Mouse (Mus musculus) midbrain, embryonic 14.5 days (tissue): ENCODE measurements at regions not wholly inside any gene's neighbourhood (a gene's known extent, or its start where the extent isn't known, plus 50 kb on each side); places are given as distances from the start of the nearest gene placed in this dataset.
"Not testable (repeated sequence)": the region's sequence is repeated elsewhere in the genome, so short reads cannot be mapped to it uniquely, and the experiment has no call there.

Experiments used
- ATAC-seq: fragments of 200-750 bp; cut with Nextera tagmentation; 2 replicates; pipeline ENCODE4 v1.8.0; 2017; ENCODE audit warnings: moderate number of reproducible peaks, moderate library complexity; ENCODE audit not compliant: low FRiP score, low TSS enrichment
- DNase-seq: peaks from one replicate; pipeline ENCODE4 v3.0.0-alpha.2; 2015
- H3K27ac ChIP-seq: fragments of 300-500 bp; sonication (generic); replicated peaks from 2 replicates; pipeline ENCODE4 v1.5.1; 2014; ENCODE audit warnings: mild to moderate bottlenecking, low read depth, low read length, moderate library complexity
- H3K27me3 ChIP-seq: fragments of 300-500 bp; sonication (generic); 2 replicates; pipeline ENCODE4 v1.6.1; 2014; ENCODE audit warnings: low read length, control low read depth, mixed read lengths; ENCODE audit not compliant: control insufficient read depth, insufficient read depth
- H3K36me3 ChIP-seq: fragments of 300-500 bp; sonication (generic); 2 replicates; pipeline ENCODE4 v1.6.1; 2014; ENCODE audit warnings: low read length, control low read depth; ENCODE audit not compliant: control insufficient read depth, insufficient read depth
- H3K4me1 ChIP-seq: fragments of 300-500 bp; sonication (generic); 2 replicates; pipeline ENCODE4 v1.6.1; 2014; ENCODE audit warnings: mild to moderate bottlenecking, antibody characterized with exemption, low read length, control low read depth; ENCODE audit not compliant: control insufficient read depth, insufficient read depth
- H3K4me2 ChIP-seq: fragments of 300-500 bp; sonication (generic); 2 replicates; pipeline ENCODE4 v1.6.1; 2014; ENCODE audit warnings: mild to moderate bottlenecking, low read length, moderate library complexity
- H3K4me3 ChIP-seq: fragments of 300-500 bp; sonication (generic); replicated peaks from 2 replicates; pipeline ENCODE4 v1.5.1; 2014; ENCODE audit warnings: low read depth, low read length
- H3K9ac ChIP-seq: fragments of 300-500 bp; sonication (generic); replicated peaks from 2 replicates; pipeline ENCODE4 v1.6.1; 2014; ENCODE audit warnings: mild to moderate bottlenecking, low read length, moderate library complexity
- H3K9me3 ChIP-seq: fragments of 300-500 bp; sonication (generic); 2 replicates; pipeline ENCODE4 v1.6.1; 2016; ENCODE audit warnings: low read length, control low read depth, mixed read lengths; ENCODE audit not compliant: control insufficient read depth
- WGBS: fragments of 180-500 bp; shearing (Covaris S2); extraction: QIAGEN DNeasy Blood & Tissue Kit; methylation state at CpG from one replicate; pipeline ENCODE4 v1.1.7; 2014; 5-methylcytosine and 5-hydroxymethylcytosine counted together

- H3K27ac ChIP-seq, result peak overlapping the region; percentile 79
Observed at GRCm38 (mm10) chr10:91447974-91448703, 267.0 kb upstream of the Tmpo start.

GRCm38 (mm10) chr10:91443321-91443720, 262.2 kb upstream of the Tmpo start:
- Histone ChIP-seq H3K4me3 (no peak overlapping the region), H3K9me3 (no peaks in the 10 kb centered on the region), H3K27me3 (no peaks in the 10 kb centered on the region), H3K36me3 (no peaks in the 10 kb centered on the region), H3K4me1 (peaks cover 8% of the 10 kb centered on the region), H3K9ac (no peak overlapping the region), H3K4me2 (no peak overlapping the region), H3K27ac (no peak overlapping the region)
- WGBS, result 84% methylated on average over 2 of the region's 2 CpGs
- DNase-seq (no peak), ATAC-seq (no peak)

More at GRCm38 (mm10) chr10:91447974-91448703, 267.0 kb upstream of the Tmpo start:
- 6% methylated on average over 10 of the region's 10 CpGs for WGBS
- H3K9ac ChIP-seq, result no peak overlapping the region
- H3K4me3 ChIP-seq, result no peak overlapping the region
- no peaks in the 10 kb centered on the region for H3K9me3 ChIP-seq
- peak; percentile 82; the same call in 1 of the 2 replicates for ATAC-seq
- no peaks in the 10 kb centered on the region for H3K27me3 ChIP-seq
- DNase-seq, result peak; percentile 88
- H3K4me2 ChIP-seq, result 0 out of 2 replicates have a peak overlapping the region, but pooled peaks have one; percentile 2
- peaks cover 14% of the 10 kb centered on the region for H3K4me1 ChIP-seq
- H3K36me3 ChIP-seq, result no peaks in the 10 kb centered on the region

- WGBS, result 80% methylated on average over 3 of the region's 3 CpGs
- DNase-seq (no peak), ATAC-seq (no peak)
- no peaks in the 10 kb centered on the region for H3K9me3 ChIP-seq
- H3K27me3 ChIP-seq, result no peaks in the 10 kb centered on the region
- no peaks in the 10 kb centered on the region for H3K36me3 ChIP-seq
- H3K9ac ChIP-seq, result no peak overlapping the region
- H3K4me3 ChIP-seq, result no peak overlapping the region
- H3K4me1 ChIP-seq, result 0 out of 2 replicates have a peak, but pooled peaks cover 8% of the 10 kb centered on the region
- no peak overlapping the region for H3K27ac ChIP-seq
- no peak overlapping the region for H3K4me2 ChIP-seq
Observed at GRCm38 (mm10) chr10:91440051-91440450, 258.9 kb upstream of the Tmpo start.

- Histone ChIP-seq H3K9ac (no peak overlapping the region), H3K4me3 (no peak overlapping the region), H3K4me2 (no peak overlapping the region), H3K9me3 (no peaks in the 10 kb centered on the region), H3K27me3 (no peaks in the 10 kb centered on the region), H3K27ac (no peak overlapping the region), H3K4me1 (0 out of 2 replicates have a peak, but pooled peaks cover 8% of the 10 kb centered on the region), H3K36me3 (no peaks in the 10 kb centered on the region)
- 69% methylated on average over 5 of the region's 5 CpGs for WGBS
- ATAC-seq (no peak), DNase-seq (no peak)
Observed at GRCm38 (mm10) chr10:91437917-91438316, 256.8 kb upstream of the Tmpo start.

- no peak overlapping the region; the same call in 1 of the 2 replicates for H3K27ac ChIP-seq
- no peak overlapping the region for H3K4me2 ChIP-seq
- H3K36me3 ChIP-seq, result no peaks in the 10 kb centered on the region
- DNase-seq (no peak), ATAC-seq (no peak)
- H3K4me3 ChIP-seq, result no peak overlapping the region
- no peaks in the 10 kb centered on the region for H3K9me3 ChIP-seq
- 40% methylated on average over 9 of the region's 9 CpGs for WGBS
- 0 out of 2 replicates have a peak, but pooled peaks cover 8% of the 10 kb centered on the region for H3K4me1 ChIP-seq
- no peak overlapping the region for H3K9ac ChIP-seq
- H3K27me3 ChIP-seq, result no peaks in the 10 kb centered on the region
Observed at GRCm38 (mm10) chr10:91436091-91436569, 255.0 kb upstream of the Tmpo start.

GRCm38 (mm10) chr10:91430281-91430680, 249.2 kb upstream of the Tmpo start:
- no peak overlapping the region for H3K9ac ChIP-seq
- H3K9me3 ChIP-seq, result no peaks in the 10 kb centered on the region
- no peak overlapping the region for H3K4me3 ChIP-seq
- WGBS, result 15% methylated on average over 5 of the region's 5 CpGs
- H3K36me3 ChIP-seq, result no peaks in the 10 kb centered on the region
- H3K27ac ChIP-seq, result no peak overlapping the region
- no peaks in the 10 kb centered on the region for H3K27me3 ChIP-seq
- no peak for ATAC-seq
- no peak overlapping the region for H3K4me2 ChIP-seq
- H3K4me1 ChIP-seq, result peaks cover 6% of the 10 kb centered on the region; the same call in 1 of the 2 replicates
- peak; percentile 55 for DNase-seq

- no peaks in the 10 kb centered on the region for H3K36me3 ChIP-seq
- ATAC-seq (no peak), DNase-seq (no peak)
- WGBS, result 94% methylated on average over 3 of the region's 3 CpGs
- H3K4me2 ChIP-seq, result no peak overlapping the region
- no peak overlapping the region for H3K27ac ChIP-seq
- H3K27me3 ChIP-seq, result no peaks in the 10 kb centered on the region
- no peak overlapping the region for H3K9ac ChIP-seq
- H3K4me1 ChIP-seq, result peaks cover 6% of the 10 kb centered on the region; the same call in 1 of the 2 replicates
- H3K9me3 ChIP-seq, result no peaks in the 10 kb centered on the region
- no peak overlapping the region for H3K4me3 ChIP-seq
Observed at GRCm38 (mm10) chr10:91426584-91426983, 245.5 kb upstream of the Tmpo start.

- H3K9ac ChIP-seq, H3K4me3 ChIP-seq, H3K9me3 ChIP-seq, DNase-seq, H3K4me2 ChIP-seq, H3K27ac ChIP-seq, H3K36me3 ChIP-seq, ATAC-seq, H3K27me3 ChIP-seq, H3K4me1 ChIP-seq: not testable (repeated sequence)
- 58% methylated on average over 7 of the region's 7 CpGs for WGBS
Observed at GRCm38 (mm10) chr10:91425625-91426385, 244.7 kb upstream of the Tmpo start.
